Mouse (Mus musculus) telencephalon, adult 2 months (tissue): ENCODE data around the gene Etnk1.
"Not testable (repeated sequence)": the region's sequence is repeated elsewhere in the genome, so short reads cannot be mapped to it uniquely, and the experiment has no call there.

Experiments
- DNase-seq: peaks from one replicate; pipeline ENCODE4 v3.0.0-alpha.2; 2011; ENCODE audit warnings: low read depth, low spot score

Gene Etnk1

DNA sequence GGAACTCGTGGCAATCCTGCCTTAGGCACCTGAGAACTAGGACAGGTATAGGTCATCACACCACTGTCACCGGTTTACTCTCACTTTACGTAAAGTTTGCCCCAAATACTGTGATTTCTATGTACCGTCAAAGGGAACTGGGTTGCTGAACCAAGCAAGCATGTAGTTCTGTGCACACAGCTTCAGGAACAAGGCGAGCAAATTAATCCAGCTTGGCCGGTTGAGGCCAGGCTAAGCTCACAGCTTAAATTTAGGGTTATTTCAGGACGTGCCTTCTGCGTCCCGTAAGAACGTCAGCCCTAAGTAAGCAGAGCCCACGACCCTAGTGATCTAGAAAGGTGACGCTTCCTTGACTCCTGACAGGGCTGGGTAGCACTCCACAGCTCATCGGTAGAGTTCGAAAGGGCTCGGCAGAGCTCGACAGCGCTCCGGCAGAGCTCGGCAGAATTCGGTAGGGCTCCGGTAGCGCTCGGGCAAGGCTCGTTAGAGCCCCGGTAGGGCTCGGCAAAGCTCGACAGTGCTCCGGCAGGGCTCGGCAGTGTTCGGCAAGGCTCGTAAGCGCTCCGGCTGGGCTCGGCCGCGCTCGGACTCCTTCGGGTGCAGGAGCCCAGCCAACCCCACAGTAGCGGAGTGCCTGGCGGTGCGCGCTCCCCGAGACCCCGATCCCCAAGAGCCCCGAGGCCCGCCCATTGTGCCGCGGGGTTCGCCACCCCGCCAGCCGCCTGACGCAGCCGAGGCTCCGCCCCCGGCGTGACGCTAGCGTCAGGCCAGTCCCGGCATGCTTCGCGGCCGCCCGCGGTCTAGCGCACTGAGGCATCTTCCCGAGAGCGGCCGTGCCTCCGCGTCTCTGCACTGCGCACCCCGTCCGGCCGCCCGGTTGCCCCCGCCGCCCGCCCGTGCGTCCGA lies at the start of gene Etnk1:
Etnk1 (plus strand) TSS at position 770 of the 906 bp plus-strand sequence.
- DNase-seq: peak; percentile 93

GRCm38 (mm10) chr6:143119325-143119724 lies 47.7 kb upstream of the Etnk1 start:
- DNase-seq: no peak

DNA sequence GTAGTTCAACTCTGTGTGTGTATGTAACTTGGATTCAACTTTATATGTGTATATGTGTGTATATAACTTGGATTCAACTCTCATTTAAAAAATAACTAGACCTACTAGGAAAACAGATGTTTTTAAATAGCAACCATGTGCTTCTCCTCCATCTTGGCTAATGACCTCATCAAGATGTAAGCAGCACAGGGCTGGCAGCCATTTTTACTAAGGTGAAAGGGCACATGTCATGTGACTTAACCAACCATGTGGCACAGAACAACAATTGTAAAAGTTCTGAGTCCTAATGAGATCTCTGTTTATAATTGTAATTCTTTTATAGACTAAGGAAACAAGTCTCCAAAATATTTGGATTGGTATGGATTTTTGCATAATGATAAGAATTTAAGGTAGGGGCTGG lies 41.3 kb upstream of the Etnk1 start:
- DNase-seq: no peak

GRCm38 (mm10) chr6:143129466-143129865 lies 37.6 kb upstream of the Etnk1 start:
- DNase-seq: no peak

DNA sequence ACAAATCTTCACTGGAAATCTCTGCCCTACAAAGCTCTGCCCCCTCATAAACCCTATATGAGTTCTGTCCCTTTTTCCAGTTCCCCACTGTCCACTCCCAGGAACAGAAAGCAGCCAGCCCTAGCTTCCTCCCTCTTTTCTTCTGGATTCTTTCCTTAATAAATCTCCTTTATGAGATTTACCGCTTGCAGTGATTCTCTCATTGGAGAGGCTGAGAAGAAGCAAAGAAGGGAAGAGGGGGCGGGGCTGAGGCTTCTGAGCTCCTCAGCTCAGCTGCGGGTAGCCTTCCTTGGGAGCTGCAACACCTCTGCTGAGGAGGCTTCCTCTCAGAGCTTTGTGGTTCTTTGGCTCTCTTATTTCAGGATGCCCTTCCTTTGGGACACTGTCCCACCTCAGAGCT lies 37.1 kb upstream of the Etnk1 start:
- DNase-seq: no peak

DNA sequence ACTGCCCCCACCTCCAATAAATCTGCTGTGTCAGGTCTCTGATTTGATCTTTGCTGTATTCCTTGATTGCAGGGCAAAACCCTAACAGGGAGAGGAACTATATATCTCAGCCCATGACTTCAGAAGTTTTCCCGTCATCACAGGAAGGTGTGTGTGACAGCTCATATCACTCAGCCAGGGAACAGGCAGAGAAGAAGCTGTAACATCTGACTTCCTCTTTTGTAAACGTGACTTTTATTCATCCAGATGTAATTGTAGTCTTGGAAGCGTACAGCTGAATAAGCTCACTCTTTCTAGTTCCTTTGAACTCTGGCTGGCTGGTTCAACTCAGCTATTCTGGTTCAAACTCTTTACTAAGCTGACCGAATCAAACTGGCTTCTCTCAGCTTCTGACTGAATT lies 36.6 kb upstream of the Etnk1 start:
- DNase-seq: no peak

GRCm38 (mm10) chr6:143131895-143132652 lies 34.9 kb upstream of the Etnk1 start:
- no peak for DNase-seq

DNA sequence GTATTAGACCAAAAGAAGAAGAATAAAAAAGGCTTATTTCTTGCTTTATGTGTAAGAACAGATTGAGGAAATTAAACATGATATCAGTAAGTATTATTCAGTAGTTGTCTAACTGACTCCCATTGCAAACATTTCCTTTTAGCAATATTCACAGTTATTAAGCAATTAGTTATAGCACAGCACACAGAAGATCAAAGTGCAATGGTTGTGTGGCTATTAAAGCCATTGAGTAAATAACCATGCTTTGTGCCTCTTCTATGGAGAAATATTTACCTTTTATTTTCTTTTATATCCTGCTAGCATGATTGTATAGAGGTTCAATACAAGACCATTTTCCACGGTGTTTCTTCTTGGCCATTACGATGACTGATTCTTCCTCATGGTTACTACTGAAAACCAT lies 33.9 kb upstream of the Etnk1 start:
- DNase-seq: no peak

DNA sequence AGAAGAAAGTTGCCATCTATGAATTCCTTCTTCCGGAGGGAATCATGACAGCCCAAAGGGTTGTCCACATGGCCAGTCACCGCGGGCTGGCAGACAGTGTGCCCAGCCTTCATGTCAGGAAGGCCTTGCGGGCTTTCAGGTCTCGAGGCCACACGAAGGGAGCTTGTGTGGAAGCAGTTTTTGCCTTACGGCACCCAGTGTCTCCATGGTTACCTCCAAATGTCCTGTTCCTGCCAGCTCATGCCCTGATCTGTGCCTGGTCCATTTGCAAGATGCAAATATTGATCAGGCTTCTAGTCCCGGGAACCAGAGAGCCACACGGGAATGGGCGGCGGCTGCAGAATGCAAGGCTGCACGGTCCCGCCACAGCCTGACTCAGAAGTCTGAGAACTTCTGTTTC lies 31.9 kb upstream of the Etnk1 start:
- no peak for DNase-seq

DNA sequence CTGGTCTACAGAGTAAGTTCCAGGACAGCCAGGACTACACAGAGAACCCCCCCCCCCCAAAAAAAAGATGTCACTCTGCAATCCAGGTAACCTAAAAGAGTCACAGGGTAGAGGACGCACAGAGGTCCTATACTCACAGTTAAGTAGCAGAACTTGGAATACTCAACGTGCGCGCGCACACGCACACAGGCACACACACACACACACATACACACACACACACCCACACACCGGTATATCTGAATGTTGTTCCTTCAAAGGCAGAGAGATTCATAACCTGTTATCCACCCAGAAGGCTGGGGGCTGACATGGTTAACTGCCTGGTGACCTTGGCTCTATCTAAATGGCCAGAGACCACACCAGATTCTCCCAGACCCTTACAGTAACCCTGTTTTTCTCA lies 30.3 kb upstream of the Etnk1 start:
- no peak for DNase-seq

GRCm38 (mm10) chr6:143137341-143137740 lies 29.7 kb upstream of the Etnk1 start:
- DNase-seq: no peak

GRCm38 (mm10) chr6:143139417-143139816 lies 27.6 kb upstream of the Etnk1 start:
- no peak for DNase-seq

GRCm38 (mm10) chr6:143140884-143141283 lies 26.1 kb upstream of the Etnk1 start:
- DNase-seq: no peak

DNA sequence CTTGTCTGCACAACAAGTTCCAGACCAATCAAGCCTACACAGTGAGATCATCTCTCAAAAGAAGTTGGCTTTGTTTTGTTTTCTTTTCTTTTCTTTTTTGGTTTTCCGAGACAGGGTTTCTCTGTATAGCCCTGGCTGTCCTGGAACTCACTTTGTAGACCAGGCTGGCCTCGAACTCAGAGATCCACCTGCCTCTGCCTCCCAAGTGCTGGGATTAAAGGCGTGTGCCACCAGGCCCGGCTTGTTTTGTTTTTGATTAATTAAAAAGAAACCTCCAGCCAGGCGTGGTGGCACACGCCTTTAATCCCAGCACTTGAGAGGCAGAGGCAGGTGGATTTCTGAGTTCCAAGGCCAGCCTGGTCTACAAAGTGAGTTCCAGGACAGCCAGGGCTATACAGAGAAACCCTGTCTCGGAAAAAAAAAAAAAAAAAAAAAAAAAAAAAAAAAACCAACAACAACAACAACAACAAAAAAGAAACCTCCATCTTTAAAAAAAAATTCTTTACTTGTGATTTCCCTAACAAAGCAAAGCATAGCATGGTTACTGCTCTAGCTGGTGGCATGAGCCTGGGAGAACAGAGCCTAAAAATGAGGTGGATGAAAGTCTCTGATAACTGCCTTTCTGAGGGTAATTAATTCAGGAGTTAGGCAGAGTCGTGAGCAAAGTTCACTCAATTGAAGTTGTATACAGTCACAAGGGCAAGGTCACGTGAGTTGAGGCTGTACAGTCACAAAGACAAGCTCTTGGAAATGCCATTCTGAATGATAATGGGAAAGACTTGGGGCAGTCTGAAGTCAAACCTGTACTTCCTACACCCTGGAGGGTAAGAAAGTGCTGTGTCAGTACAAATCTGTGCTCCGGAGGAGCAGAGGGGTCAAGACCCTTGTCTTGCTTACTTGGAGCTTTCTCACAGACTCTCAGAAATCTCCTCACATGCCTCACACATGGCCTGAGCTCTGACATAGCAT lies 25.1 kb upstream of the Etnk1 start:
- DNase-seq: not testable (repeated sequence)

GRCm38 (mm10) chr6:143142861-143143260 lies 24.2 kb upstream of the Etnk1 start:
- no peak for DNase-seq

GRCm38 (mm10) chr6:143143321-143143720 lies 23.7 kb upstream of the Etnk1 start:
- no peak for DNase-seq

GRCm38 (mm10) chr6:143143775-143144273 lies 23.2 kb upstream of the Etnk1 start:
- DNase-seq: no peak

DNA sequence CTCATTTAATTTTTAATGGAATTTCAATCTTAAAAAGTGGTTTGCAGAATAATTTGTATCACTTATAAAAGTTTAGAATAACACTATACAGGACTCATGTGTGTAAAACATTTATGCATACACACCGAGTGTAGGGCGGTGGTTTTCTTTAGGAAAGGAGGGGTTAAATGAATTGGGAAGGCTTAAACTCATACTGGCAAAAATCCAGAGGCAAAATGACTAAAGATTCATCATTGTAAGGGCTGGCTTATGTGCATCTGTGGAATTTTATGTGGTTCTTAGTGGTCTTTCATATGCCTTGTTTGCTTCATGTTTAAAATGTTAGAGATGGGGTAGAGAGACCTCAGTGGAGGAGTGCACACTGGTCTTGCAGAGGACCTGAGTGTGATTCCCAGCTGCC lies 22.5 kb upstream of the Etnk1 start:
- no peak for DNase-seq

DNA sequence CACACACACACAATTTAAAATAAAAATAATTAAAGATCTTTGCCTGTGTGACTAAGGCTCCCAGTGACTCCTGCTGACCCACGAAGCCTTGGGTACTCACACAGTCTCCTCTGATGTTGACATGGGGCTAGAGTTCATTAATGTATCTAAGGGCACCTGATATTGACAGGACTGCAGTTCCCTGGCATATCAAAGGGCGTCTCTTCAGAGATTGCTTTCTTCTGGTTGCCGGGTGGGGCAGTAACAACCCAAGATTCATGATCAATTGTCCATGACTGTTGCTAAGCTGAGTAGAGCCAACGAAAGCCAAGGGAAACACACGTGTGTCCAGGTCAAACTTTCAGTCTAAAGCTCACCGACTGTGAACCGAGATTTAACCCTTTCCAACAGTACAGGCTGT lies 22.0 kb upstream of the Etnk1 start:
- no peak for DNase-seq

- no peak for DNase-seq
Measured at GRCm38 (mm10) chr6:143146756-143147155, 20.3 kb upstream of the Etnk1 start.

DNA sequence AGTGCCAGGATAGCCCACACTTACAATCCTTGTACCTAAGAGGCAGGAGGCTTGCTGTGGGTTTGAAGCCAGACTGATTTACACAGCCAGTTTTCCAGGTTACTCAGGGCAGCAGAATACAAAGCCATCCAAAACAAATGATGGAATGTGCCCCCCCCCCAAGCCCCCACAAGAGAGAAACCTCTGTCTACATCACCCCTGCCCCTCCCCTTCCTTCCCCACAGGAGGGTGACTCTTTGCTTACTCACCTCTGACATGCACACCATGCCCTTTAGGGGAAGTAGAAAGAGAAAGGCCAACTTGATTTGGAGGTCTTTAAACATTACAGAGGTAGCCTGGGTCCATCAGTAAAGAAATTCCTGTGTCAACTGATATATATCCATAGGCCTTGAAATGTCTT lies 18.2 kb upstream of the Etnk1 start:
- DNase-seq: no peak
